Mouse (Mus musculus) MEL (cell line): ENCODE results near the gene Gm13420. TPM values are rescaled to one million over a fixed set of nuclear protein-coding genes. Genes with fewer than 3 reads are reported as not detected.

Source experiments
- DNase-seq: peaks from one replicate; pipeline ENCODE4 v3.0.0; 2011; ENCODE audit warnings: low read depth, low spot score
- H3K27ac ChIP-seq: 2 replicates; pipeline ENCODE4 v1.5.1; 2012; ENCODE audit warnings: low read depth, mild to moderate bottlenecking, control low read depth, low read length, moderate library complexity; ENCODE audit not compliant: control insufficient read depth
- H3K27me3 ChIP-seq, 2 experiments: fragments of 150-350 bp in 1 of 2; sonication (generic) in 1 of 2; 2 replicates each; pipeline ENCODE4 v1.6.1; 2012; ENCODE audit warnings: low read length in 2 of 2, mild to moderate bottlenecking in 2 of 2, improper control_type of control experiment in 1 of 2, moderate library complexity in 1 of 2; ENCODE audit not compliant: insufficient read depth in 2 of 2, control insufficient read depth in 1 of 2
- H3K36me3 ChIP-seq, 2 experiments: 2 replicates each; pipeline ENCODE4 v1.6.1; 2012 to 2014; ENCODE audit warnings: low read length in 2 of 2, improper control_type of control experiment in 1 of 2, inconsistent platforms in 1 of 2, mild to moderate bottlenecking in 1 of 2; ENCODE audit not compliant: insufficient read depth in 2 of 2, control insufficient read depth in 1 of 2
- H3K4me1 ChIP-seq, 2 experiments: fragments of 150-350 bp in 1 of 2; sonication (generic) in 1 of 2; 2 replicates each; pipeline ENCODE4 v1.6.1; 2012; ENCODE audit warnings: low read length in 2 of 2, improper control_type of control experiment in 1 of 2, mild to moderate bottlenecking in 1 of 2; ENCODE audit not compliant: insufficient read depth in 2 of 2, control insufficient read depth in 1 of 2
- H3K4me3 ChIP-seq, 2 experiments: fragments of 150-350 bp in 1 of 2; sonication (generic) in 1 of 2; 2 replicates each; pipeline ENCODE4 v1.5.1; 2012; ENCODE audit warnings: low read depth in 2 of 2, low read length in 2 of 2, mild to moderate bottlenecking in 2 of 2, moderate library complexity in 2 of 2, control low read depth in 1 of 2, improper control_type of control experiment in 1 of 2; ENCODE audit not compliant: control insufficient read depth in 1 of 2, insufficient read depth in 1 of 2
- H3K79me2 ChIP-seq: 2 replicates; pipeline ENCODE4 v1.6.1; 2012; ENCODE audit warnings: mild to moderate bottlenecking, low read length, moderate library complexity; ENCODE audit not compliant: control insufficient read depth, poor library complexity, insufficient read depth
- H3K9ac ChIP-seq: 2 replicates; pipeline ENCODE4 v1.6.1; 2012; ENCODE audit warnings: low read depth, mild to moderate bottlenecking, control low read depth, low read length, moderate library complexity; ENCODE audit not compliant: control insufficient read depth, poor library complexity, severe bottlenecking
- H3K9me3 ChIP-seq: fragments of 150-350 bp; sonication (generic); replicated peaks from 2 replicates; pipeline ENCODE4 v1.6.1; 2012; ENCODE audit warnings: mild to moderate bottlenecking, low read length, improper control_type of control experiment, moderate library complexity; ENCODE audit not compliant: insufficient read depth
- E2F4 ChIP-seq: IDR thresholded peaks from 2 replicates; pipeline ENCODE4 v1.6.1; 2011; ENCODE audit warnings: low read depth, low read length, improper control_type of control experiment, borderline replicate concordance
- ELF1 ChIP-seq: IDR thresholded peaks from 2 replicates; pipeline ENCODE4 v1.6.1; 2014; ENCODE audit warnings: low read depth, mild to moderate bottlenecking, inconsistent platforms, low read length, improper control_type of control experiment, moderate library complexity
- EP300 ChIP-seq, 2 experiments: IDR thresholded peaks; 2 replicates each; pipeline ENCODE4 v1.6.1; 2011; ENCODE audit warnings: improper control_type of control experiment in 2 of 2, low read length in 2 of 2, low read depth in 1 of 2, mild to moderate bottlenecking in 1 of 2
- GABPA ChIP-seq: IDR thresholded peaks from 2 replicates; pipeline ENCODE4 v1.6.1; 2012; ENCODE audit warnings: low read depth, mild to moderate bottlenecking, inconsistent platforms, low read length, improper control_type of control experiment, moderate library complexity
- JUND ChIP-seq: IDR thresholded peaks from 2 replicates; pipeline ENCODE4 v1.6.1; 2011; ENCODE audit warnings: low read depth, mild to moderate bottlenecking, improper control_type of control experiment, low read length
- KAT2A ChIP-seq: conservative IDR thresholded peaks from 2 replicates; pipeline ENCODE4 v1.6.1; 2012; ENCODE audit warnings: low read depth, low read length, improper control_type of control experiment, inconsistent platforms
- MAFK ChIP-seq: IDR thresholded peaks from 2 replicates; pipeline ENCODE4 v1.6.1; 2011; ENCODE audit warnings: low read depth, mild to moderate bottlenecking, low read length, improper control_type of control experiment, borderline replicate concordance
- MAX ChIP-seq: IDR thresholded peaks from 2 replicates; pipeline ENCODE4 v1.6.1; 2011; ENCODE audit warnings: low read length, improper control_type of control experiment
- MEF2A ChIP-seq: IDR thresholded peaks from 2 replicates; pipeline ENCODE4 v1.6.1; 2014; ENCODE audit warnings: low read depth, mild to moderate bottlenecking, inconsistent platforms, low read length, improper control_type of control experiment; ENCODE audit not compliant: poor library complexity, insufficient replicate concordance, severe bottlenecking; ENCODE audit errors: extremely low read depth
- MXI1 ChIP-seq: IDR thresholded peaks from 2 replicates; pipeline ENCODE4 v1.6.1; 2011; ENCODE audit warnings: mild to moderate bottlenecking, low read depth, low read length, improper control_type of control experiment
- MYC ChIP-seq: IDR thresholded peaks from 2 replicates; pipeline ENCODE4 v1.6.1; 2011; ENCODE audit warnings: low read depth, mild to moderate bottlenecking, low read length, improper control_type of control experiment, moderate library complexity
- NELFE ChIP-seq: IDR thresholded peaks from 2 replicates; pipeline ENCODE4 v1.6.1; 2011; ENCODE audit warnings: low read depth, low read length, improper control_type of control experiment
- POLR2A ChIP-seq, 2 experiments: IDR thresholded peaks; 2 replicates each; pipeline ENCODE4 v1.6.1; 2011 to 2012; ENCODE audit warnings: low read length in 2 of 2, mild to moderate bottlenecking in 2 of 2, control low read depth in 1 of 2, improper control_type of control experiment in 1 of 2, low read depth in 1 of 2, moderate library complexity in 1 of 2; ENCODE audit not compliant: control insufficient read depth in 1 of 2, insufficient read depth in 1 of 2, poor library complexity in 1 of 2
- POLR2AphosphoS2 ChIP-seq: IDR thresholded peaks from 2 replicates; pipeline ENCODE4 v1.6.1; 2011; ENCODE audit warnings: low read length, improper control_type of control experiment
- SIN3A ChIP-seq: IDR thresholded peaks from 2 replicates; pipeline ENCODE4 v1.6.1; 2012; ENCODE audit warnings: low read length, improper control_type of control experiment, inconsistent platforms
- SMC3 ChIP-seq: IDR thresholded peaks from 2 replicates; pipeline ENCODE4 v1.6.1; 2011; ENCODE audit warnings: low read depth, low read length, improper control_type of control experiment
- TBP ChIP-seq: IDR thresholded peaks from 2 replicates; pipeline ENCODE4 v1.8.0; 2011; ENCODE audit warnings: low read depth, low read length, improper control_type of control experiment
- TCF12 ChIP-seq: IDR thresholded peaks from 2 replicates; pipeline ENCODE4 v1.6.1; 2014; ENCODE audit warnings: low read depth, mild to moderate bottlenecking, inconsistent platforms, low read length, improper control_type of control experiment, moderate library complexity
- USF1 ChIP-seq: IDR thresholded peaks from 2 replicates; pipeline ENCODE4 v1.6.1; 2014; ENCODE audit warnings: low read depth, mild to moderate bottlenecking, inconsistent platforms, low read length, improper control_type of control experiment, moderate library complexity
- ZMIZ1 ChIP-seq: IDR thresholded peaks from 2 replicates; pipeline ENCODE4 v1.6.1; 2012; ENCODE audit warnings: low read depth, mild to moderate bottlenecking, inconsistent platforms, low read length, improper control_type of control experiment, moderate library complexity
- polyA plus RNA-seq, 2 experiments: library from polyadenylated mRNA; stranded (reverse) in 1 of 2; unstranded in 1 of 2; fragments of >175 nt in 1 of 2; fragments of >200 nt in 1 of 2; gene quantifications; 2 replicates each; pipeline versions ENCODE4 v1.2.1 to v1.2.4; 2012; ENCODE audit warnings: low replicate concordance in 2 of 2, low read depth in 1 of 2; ENCODE audit not compliant: insufficient read length in 2 of 2, insufficient read depth in 1 of 2, missing spikeins in 1 of 2
- total RNA-seq: library from RNA; depleted of rRNA; stranded (reverse); fragments of 300-350 nt; gene quantifications from 2 replicates; pipeline ENCODE4 v1.2.3, GENCODE M21; 2012

Gm13420 gene
- total and polyA plus RNA-seq, 3 experiments: 0.07 TPM; not detected in 2

- H3K4me1 ChIP-seq: peaks cover 4 to 8% of the 10 kb centered on the region in 2 experiments; a peak in 3 of 4 replicates
- TF ChIP-seq TBP (no peak), MAX (no peak), MAFK (no peak), MXI1 (no peak), SMC3 (no peak), POLR2AphosphoS2 (no peak), USF1 (no peak), GABPA (no peak), KAT2A (no peak), E2F4 (no peak), EP300 (IDR thresholded peaks at IDR 0.05; ENCODE audit: low read depth in 1 of 2, low read length in 2 of 2) (no peak), NELFE (no peak), ELF1 (no peak)
- no peak overlapping the region for H3K27ac ChIP-seq
- peaks cover 4 to 5% of the 10 kb centered on the region in 2 experiments; a peak in 3 of 4 replicates for H3K36me3 ChIP-seq
- H3K9ac ChIP-seq: no peak overlapping the region
- H3K9me3 ChIP-seq: no peaks in the 10 kb centered on the region
- no peak overlapping the region for H3K4me3 ChIP-seq
- H3K79me2 ChIP-seq: no peaks in the 10 kb centered on the region
- no peak for DNase-seq
- H3K27me3 ChIP-seq: no peaks in the 10 kb centered on the region
Measured at GRCm38 (mm10) chr2:29723132-29723531, 28.4 kb downstream of the Gm13420 start.

GRCm38 (mm10) chr2:29718581-29718980 lies 32.9 kb downstream of the Gm13420 start:
- Histone ChIP-seq H3K27me3 (no peaks in the 10 kb centered on the region), H3K9ac (no peak overlapping the region), H3K79me2 (no peaks in the 10 kb centered on the region), H3K4me3 (no peak overlapping the region), H3K9me3 (no peaks in the 10 kb centered on the region), H3K4me1 (peaks cover 4 to 9% of the 10 kb centered on the region in 2 experiments; a peak in 3 of 4 replicates), H3K36me3 (peaks cover 3 to 6% of the 10 kb centered on the region in 2 experiments; a peak in 3 of 4 replicates), H3K27ac (no peak overlapping the region)
- DNase-seq: peak; percentile 67
- TF ChIP-seq MYC (no peak), SIN3A (0 out of 2 replicates have a peak, but pooled peaks have one; percentile 32)

- DNase-seq: no peak
- Histone ChIP-seq H3K27ac (no peak overlapping the region), H3K79me2 (no peaks in the 10 kb centered on the region)
Measured at GRCm38 (mm10) chr2:29716691-29717090, 34.8 kb downstream of the Gm13420 start.

More at GRCm38 (mm10) chr2:29716691-29717090, 34.8 kb downstream of the Gm13420 start:
- no peak overlapping the region for H3K9ac ChIP-seq
- H3K27me3 ChIP-seq: no peaks in the 10 kb centered on the region
- H3K4me1 ChIP-seq: peaks cover 4 to 9% of the 10 kb centered on the region in 2 experiments; a peak in 3 of 4 replicates
- H3K9me3 ChIP-seq: no peaks in the 10 kb centered on the region
- H3K36me3 ChIP-seq: peaks cover 5 to 6% of the 10 kb centered on the region in 2 experiments
- H3K4me3 ChIP-seq: no peak overlapping the region
- TF ChIP-seq MAX: no peak
- TF ChIP-seq ZMIZ1: no peak
- TF ChIP-seq POLR2A (IDR thresholded peaks at IDR 0.05; ENCODE audit: control insufficient read depth in 1 of 2, insufficient read depth in 1 of 2, low read depth in 1 of 2, low read length in 2 of 2, poor library complexity in 1 of 2): no peak
- TF ChIP-seq JUND: no peak
- no peak for TF ChIP-seq MEF2A
- no peak for TF ChIP-seq USF1
- TF ChIP-seq EP300 (IDR thresholded peaks at IDR 0.05; ENCODE audit: low read depth in 1 of 2, low read length in 2 of 2): no peak
- no peak for TF ChIP-seq MAFK
- no peak for TF ChIP-seq MXI1
- TF ChIP-seq TCF12: no peak
- TF ChIP-seq POLR2AphosphoS2: no peak
- no peak for TF ChIP-seq TBP
- TF ChIP-seq, all 39 proteins: peak for 0
